Mouse (Mus musculus) kidney, adult 2 months (tissue): Measurements from ENCODE around the gene Pde3b. TPM values are rescaled to one million over a fixed set of nuclear protein-coding genes. Genes with fewer than 3 reads are reported as not detected.
A peak's percentile ranks its signal among the peaks of the same experiment; 100 is the strongest.
"Not testable (repeated sequence)": the region's sequence is repeated elsewhere in the genome, so short reads cannot be mapped to it uniquely, and the experiment has no call there.

Source experiments
- DNase-seq: peaks from one replicate; pipeline ENCODE4 v3.0.0; 2021
- H3K27ac ChIP-seq: fragments of 200-500 bp; 2 replicates; pipeline ENCODE4 v1.5.1; 2012; ENCODE audit warnings: low read depth, low read length, control low read depth, inconsistent platforms; ENCODE audit not compliant: insufficient read depth
- H3K27me3 ChIP-seq: fragments of 200-500 bp; replicated peaks from 2 replicates; pipeline ENCODE4 v1.6.1; 2012; ENCODE audit warnings: mild to moderate bottlenecking, moderate library complexity, low read length, inconsistent platforms; ENCODE audit not compliant: control insufficient read depth, insufficient read depth
- H3K36me3 ChIP-seq: fragments of 200-500 bp; 2 replicates; pipeline ENCODE4 v1.6.1; 2012; ENCODE audit warnings: mild to moderate bottlenecking, moderate library complexity, low read length, inconsistent platforms; ENCODE audit not compliant: control insufficient read depth, insufficient read depth
- H3K4me1 ChIP-seq: fragments of 200-500 bp; 2 replicates; pipeline ENCODE4 v1.6.1; 2011; ENCODE audit warnings: low read length; ENCODE audit not compliant: control insufficient read depth, insufficient read depth
- H3K4me3 ChIP-seq: fragments of 200-500 bp; 2 replicates; pipeline ENCODE4 v1.5.1; 2011; ENCODE audit warnings: mild to moderate bottlenecking, low read depth, low read length, control low read depth; ENCODE audit not compliant: insufficient read depth
- CTCF ChIP-seq: fragments of 200-500 bp; conservative IDR thresholded peaks from 2 replicates; pipeline ENCODE4 v1.5.1; 2011; ENCODE audit warnings: low read depth, mild to moderate bottlenecking, control low read depth, low read length, moderate library complexity, mixed read lengths; ENCODE audit not compliant: insufficient read depth, insufficient read length
- POLR2A ChIP-seq: fragments of 200-500 bp; IDR thresholded peaks from one replicate; pipeline ENCODE4 v1.6.1; 2011; ENCODE audit warnings: low read depth, low read length, control low read depth
- WGBS: fragments of 180-500 bp; shearing (Covaris S2); methylation state at CpG from one replicate; pipeline ENCODE4 v1.1.7; 2018; 5-methylcytosine and 5-hydroxymethylcytosine counted together
- polyA plus RNA-seq: library from polyadenylated mRNA; depleted of rRNA; stranded (reverse); fragments of >200 nt; gene quantifications from 2 replicates; pipeline ENCODE4 v1.2.3, GENCODE M21; 2012; rRNA removed

Pde3b gene
- polyA plus RNA-seq = 5.6 and 8.9 TPM in 2 replicates

DNA sequence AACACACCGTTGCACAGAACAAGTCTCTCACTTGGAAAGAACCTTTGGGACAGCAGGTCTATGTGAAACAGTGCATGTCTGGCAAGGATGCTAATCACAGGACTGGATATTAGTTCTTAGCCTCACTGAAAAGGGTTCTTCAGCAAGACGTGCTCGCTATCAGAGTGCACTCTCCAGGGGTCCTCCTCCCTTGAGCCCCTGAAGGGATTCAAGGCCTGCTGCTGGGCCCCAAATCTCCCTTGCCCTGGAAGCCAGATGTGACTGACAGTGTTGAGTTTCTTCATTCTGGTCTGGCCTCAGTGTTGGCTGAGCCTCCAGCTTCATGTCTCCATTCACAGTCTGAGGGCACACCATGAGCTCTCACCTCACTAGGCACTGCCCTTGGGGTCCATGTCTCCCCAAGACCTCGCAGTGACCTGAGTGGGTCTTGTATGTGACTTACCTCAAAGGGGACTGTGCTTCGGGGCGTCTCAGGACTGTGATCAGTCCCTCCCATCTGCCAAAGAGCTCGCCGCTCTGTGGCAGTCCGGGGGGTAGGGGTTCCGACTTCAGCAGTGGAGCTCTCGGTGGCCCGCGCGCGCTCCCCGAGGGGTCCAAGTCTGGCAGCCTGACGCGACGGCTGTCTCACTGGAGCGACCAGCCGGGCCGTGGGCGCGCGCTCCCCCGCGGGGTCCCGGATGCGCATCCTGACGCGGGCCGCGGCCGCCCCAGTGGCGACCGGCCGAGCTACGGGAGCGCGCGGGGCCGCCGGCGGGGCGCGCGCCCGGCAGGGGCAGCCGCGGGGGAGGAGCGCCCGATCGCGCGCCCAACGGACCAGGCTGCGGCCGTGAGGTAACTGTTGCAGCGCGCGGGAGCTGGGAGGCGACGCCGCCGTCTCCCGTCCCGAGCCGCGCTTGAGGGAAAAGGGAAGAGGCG, at the start of gene Pde3b:
TSS of gene Pde3b (plus strand) at position 861 of the 915 bp plus-strand sequence.
- Histone ChIP-seq H3K36me3 (no peaks in the 10 kb centered on the region), H3K4me1 (no peaks in the 10 kb centered on the region), H3K4me3 (peak within 1 kb of the TSS; percentile 78), H3K27me3 (no peaks in the 10 kb centered on the region), H3K27ac (no peak within 1 kb of the TSS; the same call in 1 of the 2 replicates)
- peak; percentile 60 for DNase-seq
- no peak for TF ChIP-seq POLR2A
- no peak for TF ChIP-seq CTCF
- 4% methylated on average over 67 of the region's 70 CpGs for WGBS

DNA sequence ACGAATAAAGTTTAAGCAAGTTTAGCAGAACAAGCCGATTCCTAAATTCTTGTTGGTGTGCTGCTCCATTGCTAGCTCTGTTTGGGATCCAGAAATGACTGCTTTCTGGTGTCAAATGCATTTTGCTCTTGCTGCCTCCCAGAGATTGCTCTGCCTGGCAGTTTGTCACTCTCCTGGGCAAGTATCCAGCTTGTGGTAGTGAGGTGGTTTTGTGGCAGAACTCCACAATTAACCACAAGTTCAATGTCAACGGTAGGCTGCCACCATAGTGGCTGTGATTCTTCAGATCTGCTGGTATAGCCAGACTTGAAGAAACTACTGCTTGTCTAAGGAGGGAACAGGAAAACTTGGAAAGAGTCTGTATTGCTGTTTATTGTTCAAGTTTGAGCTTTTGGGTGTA, 13.0 kb upstream of the Pde3b start:
- TF ChIP-seq POLR2A (no peak), CTCF (no peak)
- Histone ChIP-seq H3K36me3 (no peaks in the 10 kb centered on the region), H3K27me3 (no peaks in the 10 kb centered on the region), H3K4me3 (no peak overlapping the region), H3K27ac (no peak overlapping the region), H3K4me1 (no peaks in the 10 kb centered on the region)
- 91% methylated on average over 3 of the region's 3 CpGs for WGBS
- peak; percentile 3 for DNase-seq

DNA sequence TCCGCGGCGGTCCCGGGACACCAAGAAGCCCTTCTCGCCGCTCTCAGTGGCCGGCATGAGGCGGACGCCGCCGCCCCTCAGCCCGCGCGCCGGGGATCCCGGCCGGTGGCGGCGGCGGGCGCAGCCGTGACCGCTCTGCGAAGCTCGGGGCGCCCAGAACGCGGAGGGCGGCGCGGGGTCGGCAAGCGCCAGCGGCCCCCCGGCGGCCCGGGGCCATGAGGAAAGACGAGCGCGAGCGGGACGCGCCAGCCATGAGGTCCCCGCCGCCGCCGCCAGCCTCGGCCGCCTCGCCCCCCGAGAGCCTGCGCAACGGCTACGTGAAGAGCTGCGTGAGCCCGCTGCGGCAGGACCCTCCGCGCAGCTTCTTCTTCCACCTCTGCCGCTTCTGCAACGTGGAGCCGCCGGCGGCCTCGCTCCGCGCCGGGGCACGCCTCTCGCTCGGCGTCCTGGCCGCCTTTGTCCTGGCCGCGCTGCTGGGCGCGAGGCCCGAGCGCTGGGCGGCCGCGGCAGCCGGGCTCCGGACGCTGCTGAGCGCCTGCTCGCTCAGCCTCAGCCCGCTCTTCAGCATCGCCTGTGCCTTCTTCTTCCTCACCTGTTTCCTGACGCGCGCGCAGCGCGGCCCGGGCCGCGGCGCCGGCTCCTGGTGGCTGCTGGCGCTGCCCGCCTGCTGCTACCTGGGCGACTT, 397 bp downstream of the Pde3b start:
- H3K4me3 ChIP-seq = peak overlapping the region; percentile 78
- H3K27me3 ChIP-seq = no peaks in the 10 kb centered on the region
- WGBS = under 1% methylated on average over 101 of the region's 103 CpGs
- no peak overlapping the region; the same call in 1 of the 2 replicates for H3K27ac ChIP-seq
- no peak for TF ChIP-seq CTCF
- TF ChIP-seq POLR2A = no peak
- no peaks in the 10 kb centered on the region for H3K36me3 ChIP-seq
- peak; percentile 42 for DNase-seq
- no peaks in the 10 kb centered on the region for H3K4me1 ChIP-seq

DNA sequence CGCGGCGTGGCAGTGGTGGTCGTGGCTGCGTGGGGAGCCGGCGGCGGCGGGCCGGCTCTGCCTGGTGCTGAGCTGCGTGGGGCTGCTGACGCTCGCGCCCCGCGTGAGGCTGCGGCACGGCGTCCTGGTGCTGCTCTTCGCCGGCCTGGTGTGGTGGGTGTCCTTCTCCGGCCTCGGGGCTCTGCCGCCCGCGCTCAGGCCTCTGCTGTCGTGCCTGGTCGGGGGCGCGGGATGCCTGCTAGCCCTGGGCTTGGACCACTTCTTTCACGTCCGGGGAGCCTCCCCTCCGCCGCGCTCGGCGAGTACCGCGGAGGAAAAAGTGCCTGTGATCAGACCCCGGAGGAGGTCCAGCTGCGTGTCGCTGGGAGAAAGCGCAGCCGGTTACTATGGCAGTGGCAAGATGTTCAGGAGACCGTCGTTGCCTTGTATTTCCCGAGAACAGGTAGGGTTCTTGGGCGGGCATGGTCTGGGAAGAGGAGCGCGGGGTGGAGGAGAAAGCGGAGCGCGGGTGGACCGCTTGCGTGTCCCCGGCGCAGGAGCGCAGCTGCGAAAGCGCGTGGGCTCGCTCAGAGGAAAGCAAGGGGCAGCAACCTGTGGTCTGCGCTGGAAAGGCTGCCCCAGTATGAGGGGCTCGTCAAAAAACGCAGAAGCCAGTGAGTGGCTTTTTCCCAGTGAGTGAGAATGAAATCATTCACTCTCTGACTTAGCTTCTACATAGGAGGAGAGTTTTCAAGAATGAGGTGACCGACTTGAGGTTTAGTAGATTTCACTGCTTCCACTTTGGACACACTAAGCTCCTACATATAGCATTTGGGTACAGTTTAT, 1.2 kb downstream of the Pde3b start:
- WGBS = under 1% methylated on average over 66 of the region's 66 CpGs
- H3K36me3 ChIP-seq = no peaks in the 10 kb centered on the region
- no peak for TF ChIP-seq CTCF
- no peak for TF ChIP-seq POLR2A
- no peaks in the 10 kb centered on the region for H3K27me3 ChIP-seq
- H3K4me1 ChIP-seq = no peaks in the 10 kb centered on the region
- peak overlapping the region; percentile 78 for H3K4me3 ChIP-seq
- peak; percentile 21 for DNase-seq
- H3K27ac ChIP-seq = no peak overlapping the region; the same call in 1 of the 2 replicates

DNA sequence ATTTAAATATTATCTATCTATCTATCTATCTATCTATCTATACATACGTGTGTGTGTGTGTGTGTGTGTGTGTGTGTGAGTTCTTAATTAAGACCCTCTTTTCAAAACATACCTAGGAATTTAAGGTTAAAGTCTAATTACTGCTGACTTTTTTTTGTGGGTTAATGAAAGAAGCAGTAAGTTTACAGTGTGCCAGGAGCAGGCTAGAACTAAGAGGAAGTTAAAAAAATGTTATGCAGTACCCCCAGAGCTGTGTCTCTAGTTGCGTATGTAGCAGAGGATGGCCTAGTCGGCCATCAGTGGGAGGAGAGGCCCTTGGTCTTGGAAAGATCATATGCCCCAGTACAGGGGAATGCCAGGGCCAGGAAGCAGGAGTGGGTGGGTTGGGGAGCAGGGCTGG, 4.2 kb downstream of the Pde3b start:
- 61% methylated on average over 3 of the region's 3 CpGs for WGBS
- H3K4me3 ChIP-seq, H3K27ac ChIP-seq: not testable (repeated sequence)

DNA sequence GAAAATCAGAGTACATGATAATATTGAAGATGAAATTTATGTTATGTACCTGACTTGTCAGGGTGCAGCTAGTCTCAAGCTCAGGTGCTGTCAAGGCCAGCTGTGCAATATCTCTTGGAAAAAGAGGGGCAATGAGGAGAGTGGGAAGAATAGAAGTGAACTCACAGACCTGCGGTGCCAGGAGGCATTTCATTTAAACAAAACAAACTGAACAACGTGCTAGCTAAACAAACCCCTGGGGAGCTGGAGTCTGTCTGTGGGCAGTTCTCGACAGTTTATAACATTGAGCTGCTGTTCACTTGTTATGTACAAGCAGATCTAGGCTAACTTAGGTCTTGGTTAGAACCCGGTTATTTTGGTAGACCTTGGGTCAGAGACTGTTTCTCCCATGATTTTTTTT, 5.8 kb downstream of the Pde3b start:
- Histone ChIP-seq H3K36me3 (no peaks in the 10 kb centered on the region), H3K4me3 (no peak overlapping the region), H3K4me1 (no peaks in the 10 kb centered on the region), H3K27ac (no peak overlapping the region), H3K27me3 (no peaks in the 10 kb centered on the region)
- TF ChIP-seq POLR2A (no peak), CTCF (no peak)
- no peak for DNase-seq
- WGBS = 52% methylated on average over 4 of the region's 4 CpGs

More for the DNA sequence above, 4.2 kb downstream of the Pde3b start:
- not testable (repeated sequence) for H3K36me3 ChIP-seq, H3K27me3 ChIP-seq, H3K4me1 ChIP-seq, DNase-seq
